Mouse (Mus musculus): ENCODE data around the gene Kcnj4.

DNA sequence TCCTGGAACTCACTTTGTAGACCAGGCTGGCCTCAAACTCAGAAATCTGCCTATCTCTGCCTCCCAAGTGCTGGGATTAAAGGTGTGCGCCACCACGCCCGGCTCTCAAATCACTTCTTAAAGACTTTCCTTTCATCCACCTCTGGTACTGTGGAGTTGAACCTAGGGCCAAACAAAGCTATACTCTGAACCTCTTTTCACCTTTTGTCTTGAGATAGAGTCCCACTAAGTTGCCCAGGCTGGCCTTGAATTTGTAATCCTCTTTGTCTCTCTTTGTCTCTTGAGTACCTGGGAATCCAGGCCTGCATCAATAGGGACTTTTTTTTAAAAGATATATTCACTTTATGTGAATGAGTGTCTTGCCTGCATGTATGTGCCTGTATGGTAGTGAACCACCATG is 57.0 kb downstream of the Kcnj4 start:
- TF ChIP-seq CTCF (IDR thresholded peaks at IDR 0.05; ENCODE audit: low read depth) (no peak), EP300 (IDR thresholded peaks at IDR 0.05; ENCODE audit: low read depth) (no peak)
